Mouse (Mus musculus): ENCODE measurements at regions not wholly inside any gene's neighbourhood (a gene's known extent, or its start where the extent isn't known, plus 50 kb on each side); places are given as distances from the start of the nearest gene placed in this dataset.

DNA sequence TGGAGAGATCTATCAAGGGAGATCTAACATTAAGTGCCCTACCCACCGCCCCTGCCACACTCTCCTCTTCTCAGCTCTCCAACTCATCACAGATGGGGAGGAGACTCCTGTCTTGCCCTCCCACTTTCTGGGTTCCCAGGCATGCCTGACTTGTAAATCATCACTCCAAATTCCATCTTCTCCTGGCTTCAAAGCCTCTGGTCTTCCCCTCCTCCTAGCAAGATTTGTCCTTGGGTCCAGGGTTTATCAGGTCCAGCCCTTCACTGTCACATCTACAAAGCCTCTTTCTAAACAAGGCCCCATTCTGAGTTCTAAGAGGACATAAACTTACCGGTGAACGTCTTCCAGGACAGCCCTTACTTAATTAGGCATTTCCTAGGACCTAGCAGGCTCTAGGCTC is 73.3 kb upstream of the Col5a1 start:
- DNase-seq (ENCODE audit: low spot score), result no peak
- intact Hi-C loops (cut with DNase I), result no loop called here

DNA sequence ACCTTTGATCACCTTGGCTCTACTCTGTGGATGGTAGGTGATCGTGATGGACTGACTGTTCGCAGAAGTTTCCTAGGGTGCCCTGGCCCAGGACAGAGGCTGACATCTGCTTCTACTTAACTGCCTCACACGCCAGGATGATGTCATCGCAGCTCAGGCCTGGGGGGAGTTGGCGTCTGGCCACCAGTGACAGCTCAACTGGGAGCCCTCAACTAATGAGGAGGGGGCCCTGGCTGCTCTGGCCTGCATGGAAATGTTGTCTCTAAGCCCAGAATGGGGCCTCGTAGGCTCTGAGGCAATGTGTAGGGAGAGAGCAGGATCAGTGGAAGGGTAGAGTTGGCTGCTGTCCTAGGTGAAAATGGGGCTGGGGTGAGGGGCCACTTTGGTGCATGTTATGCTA is 72.9 kb upstream of the Col5a1 start:
- peak; percentile 33 for DNase-seq (ENCODE audit: low spot score)
- intact Hi-C loops (cut with DNase I), result no loop called here

- DNase-seq (ENCODE audit: low spot score), result no peak
- intact Hi-C loops (cut with DNase I), result no loop called here
Measured at GRCm38 (mm10) chr2:27818656-27819055, 67.6 kb upstream of the Col5a1 start.

GRCm38 (mm10) chr2:27826826-27827225 is 59.4 kb upstream of the Col5a1 start:
- intact Hi-C loops (cut with DNase I), result no loop called here
- no peak for DNase-seq (ENCODE audit: low spot score)

DNA sequence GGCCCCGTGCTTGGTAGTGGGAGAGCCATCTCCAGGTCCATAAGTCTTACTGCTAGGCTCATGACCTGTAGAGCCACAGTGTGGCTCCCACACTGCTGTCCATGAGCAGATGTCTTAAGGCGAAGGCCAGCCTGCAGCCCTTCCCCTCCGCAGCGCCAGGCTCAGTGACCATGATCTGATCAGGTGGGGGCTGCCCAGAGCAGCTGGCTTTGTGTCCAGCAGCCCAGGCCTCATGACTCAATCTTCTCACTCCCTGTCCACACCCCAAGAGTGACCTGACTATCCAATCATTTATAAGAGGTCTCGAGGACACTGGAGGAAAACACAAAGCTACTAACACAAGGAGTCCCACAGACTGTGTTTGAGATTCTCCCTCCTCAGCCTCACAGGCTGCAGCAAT is 58.6 kb upstream of the Col5a1 start:
- DNase-seq (ENCODE audit: low spot score), result no peak
- intact Hi-C loops (cut with DNase I), result no loop called here

- intact Hi-C loops (cut with DNase I), result no loop called here
- no peak for DNase-seq (ENCODE audit: low spot score)
Measured at GRCm38 (mm10) chr2:27828237-27828636, 58.0 kb upstream of the Col5a1 start.

DNA sequence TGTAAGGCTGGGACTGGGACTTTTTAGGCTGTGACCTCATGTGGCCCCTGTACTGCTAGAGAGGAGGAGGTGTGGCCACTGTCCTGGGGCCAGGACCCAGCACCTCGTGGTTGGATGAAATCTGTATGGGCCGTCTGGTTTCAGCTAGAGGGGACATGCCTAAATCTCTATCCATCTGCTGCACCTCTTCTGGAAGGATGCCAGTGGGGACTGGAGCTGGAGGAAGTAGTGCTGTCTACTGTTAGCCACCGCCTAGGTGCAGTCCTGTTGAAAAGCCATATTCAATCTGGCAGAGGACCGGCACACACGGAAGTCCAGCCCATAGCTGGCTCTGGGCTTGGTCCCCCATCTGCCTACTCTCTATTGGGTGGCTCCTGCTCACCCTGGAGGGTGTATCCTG is 56.7 kb upstream of the Col5a1 start:
- DNase-seq (ENCODE audit: low spot score), result no peak
- intact Hi-C loops (cut with DNase I), result no loop called here

DNA sequence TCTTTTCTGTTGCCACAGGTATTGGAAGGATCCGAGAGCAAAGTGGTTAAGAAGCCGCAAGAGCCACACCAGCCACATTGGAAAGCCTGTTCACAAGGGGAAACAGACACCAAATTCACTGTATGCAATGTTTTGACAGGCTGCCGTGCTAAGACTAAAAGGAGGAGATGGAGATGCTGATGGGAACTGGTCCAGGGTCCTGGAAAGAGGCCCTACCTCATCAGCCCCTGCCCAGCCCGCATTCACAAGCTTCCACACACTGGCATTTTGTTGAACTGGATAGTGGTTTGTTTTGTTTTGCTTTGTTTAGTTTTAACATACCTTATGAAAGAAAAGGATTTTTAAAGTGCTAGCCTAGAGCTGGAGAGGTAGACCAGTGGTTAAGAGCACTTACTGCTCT is 51.3 kb upstream of the Col5a1 start:
- DNase-seq (ENCODE audit: low spot score), result no peak
- intact Hi-C loops (cut with DNase I), result no loop called here

GRCm38 (mm10) chr2:27835758-27836460 is 50.3 kb upstream of the Col5a1 start:
- no peak for DNase-seq (ENCODE audit: low spot score)
- intact Hi-C loops (cut with DNase I), result no loop called here

Measured in heart, postnatal 25 days (tissue).